Mouse (Mus musculus): ENCODE results near the gene Slc35e3.
"Not testable (repeated sequence)": the region's sequence is repeated elsewhere in the genome, so short reads cannot be mapped to it uniquely, and the experiment has no call there.

Slc35e3 gene

GRCm38 (mm10) chr10:117735396-117735795 lies 10.8 kb downstream of the Slc35e3 start:
- intact Hi-C loops (cut with DNase I) = not testable (repeated sequence)

- intact Hi-C loops (cut with DNase I) = not testable (repeated sequence)
Measured at GRCm38 (mm10) chr10:117734104-117734852, 11.9 kb downstream of the Slc35e3 start.

GRCm38 (mm10) chr10:117733626-117734025 lies 12.5 kb downstream of the Slc35e3 start:
- intact Hi-C loops (cut with DNase I) = not testable (repeated sequence)

- intact Hi-C loops (cut with DNase I) = no loop called here
Measured at GRCm38 (mm10) chr10:117732962-117733592, 13.1 kb downstream of the Slc35e3 start.

- intact Hi-C loops (cut with DNase I) = no loop called here
Measured at GRCm38 (mm10) chr10:117732184-117732583, 14.0 kb downstream of the Slc35e3 start.

- intact Hi-C loops (cut with DNase I) = no loop called here
Measured at GRCm38 (mm10) chr10:117731244-117732101, 14.7 kb downstream of the Slc35e3 start.

GRCm38 (mm10) chr10:117730637-117731203 lies 15.4 kb downstream of the Slc35e3 start:
- intact Hi-C loops (cut with DNase I) = no loop called here

GRCm38 (mm10) chr10:117730140-117730539 lies 16.0 kb downstream of the Slc35e3 start:
- intact Hi-C loops (cut with DNase I) = no loop called here

- intact Hi-C loops (cut with DNase I) = no loop called here
Measured at GRCm38 (mm10) chr10:117729139-117729814, 16.9 kb downstream of the Slc35e3 start.

GRCm38 (mm10) chr10:117728574-117728973 lies 17.6 kb downstream of the Slc35e3 start:
- intact Hi-C loops (cut with DNase I) = no loop called here

- intact Hi-C loops (cut with DNase I) = no loop called here
Measured at GRCm38 (mm10) chr10:117727518-117728110, 18.6 kb downstream of the Slc35e3 start.

- intact Hi-C loops (cut with DNase I) = no loop called here
Measured at GRCm38 (mm10) chr10:117726888-117727385, 19.2 kb downstream of the Slc35e3 start.

- intact Hi-C loops (cut with DNase I) = no loop called here
Measured at GRCm38 (mm10) chr10:117726350-117726749, 19.8 kb downstream of the Slc35e3 start.

- intact Hi-C loops (cut with DNase I) = no loop called here
Measured at GRCm38 (mm10) chr10:117725671-117726070, 20.5 kb downstream of the Slc35e3 start.

GRCm38 (mm10) chr10:117724804-117725361 lies 21.3 kb downstream of the Slc35e3 start:
- intact Hi-C loops (cut with DNase I) = no loop called here

GRCm38 (mm10) chr10:117724136-117724718 lies 21.9 kb downstream of the Slc35e3 start:
- intact Hi-C loops (cut with DNase I) = no loop called here

- intact Hi-C loops (cut with DNase I) = no loop called here
Measured at GRCm38 (mm10) chr10:117718161-117719119, 27.7 kb downstream of the Slc35e3 start.

GRCm38 (mm10) chr10:117717583-117717982 lies 28.6 kb downstream of the Slc35e3 start:
- intact Hi-C loops (cut with DNase I) = no loop called here
